Mouse (Mus musculus) erythroblast, embryonic 14.5 days (primary cell): Measurements from ENCODE around the gene Upb1.

Source experiments
- GATA1 ChIP-seq: IDR thresholded peaks from 2 replicates; pipeline ENCODE4 v1.6.1; 2012; ENCODE audit warnings: low read length, inconsistent platforms, mixed read lengths
- TAL1 ChIP-seq: IDR thresholded peaks from 3 replicates; pipeline ENCODE4 v1.6.1; 2012; ENCODE audit warnings: low read length, inconsistent platforms, mixed read lengths

- no peak for TF ChIP-seq GATA1
- TF ChIP-seq TAL1, result no peak
Measured at GRCm38 (mm10) chr10:75477034-75477433, 76.1 kb downstream of the Upb1 start.
